Mouse (Mus musculus) ovary, postnatal 36 days (tissue): ENCODE measurements at regions not wholly inside any gene's neighbourhood (a gene's known extent, or its start where the extent isn't known, plus 50 kb on each side); places are given as distances from the start of the nearest gene placed in this dataset.
"Not testable (repeated sequence)": the region's sequence is repeated elsewhere in the genome, so short reads cannot be mapped to it uniquely, and the experiment has no call there.

Source experiments
- DNase-seq: peaks from one replicate; pipeline ENCODE4 v3.0.0; 2022; ENCODE audit warnings: low spot score, mixed read lengths

DNA sequence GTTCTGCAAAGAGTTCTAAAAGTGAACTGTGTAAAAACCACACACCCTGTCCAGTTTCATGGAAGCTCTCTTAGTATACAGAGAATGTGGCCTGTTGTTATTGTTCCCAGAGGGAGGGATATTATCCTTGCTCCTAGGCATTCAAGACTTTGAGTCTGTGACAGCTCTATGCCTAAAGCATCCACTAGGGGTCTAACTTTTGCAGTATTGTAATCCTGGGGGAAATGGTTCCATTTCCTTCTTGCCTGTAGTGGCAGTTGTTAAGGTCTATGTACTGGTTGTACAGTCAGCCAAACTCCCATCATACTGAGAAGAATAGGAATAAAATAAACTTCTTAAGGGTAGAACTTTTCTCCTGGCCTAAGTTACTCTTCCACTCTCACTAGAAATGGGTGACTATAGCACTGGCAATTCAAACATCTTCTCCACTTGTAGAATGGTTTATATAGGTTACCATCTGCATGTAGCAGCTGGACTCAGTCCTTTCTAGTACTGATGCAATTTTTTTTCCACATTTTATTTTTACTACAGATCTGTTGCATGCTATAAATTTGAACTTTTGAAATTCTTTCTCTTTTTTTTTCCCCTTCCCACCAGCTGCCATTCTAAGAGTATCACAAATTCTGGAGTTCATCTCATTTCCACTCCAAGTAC, 51.4 kb upstream of the Dpt start:
- DNase-seq: no peak

GRCm38 (mm10) chr1:164744499-164744898, 51.9 kb upstream of the Dpt start:
- DNase-seq: no peak

DNA sequence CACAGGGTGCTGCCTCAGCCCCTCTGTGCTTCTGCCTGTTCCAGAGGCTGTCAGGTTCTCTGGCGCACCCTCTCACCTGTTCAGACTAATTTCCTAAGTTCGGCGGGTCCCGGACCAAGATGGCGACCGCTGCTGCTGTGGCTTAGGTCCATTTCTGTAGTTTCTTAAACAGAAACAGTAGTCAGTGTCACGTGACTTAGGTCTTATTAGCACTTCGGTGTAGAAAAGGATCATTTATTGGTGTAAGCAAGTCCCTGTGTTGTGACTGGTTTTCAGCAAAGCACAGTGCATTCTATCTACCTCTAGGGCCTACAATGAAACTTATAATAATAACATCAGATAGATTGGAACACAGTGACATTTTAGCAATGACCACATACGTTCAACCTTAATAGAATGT, 53.5 kb upstream of the Dpt start:
- DNase-seq: not testable (repeated sequence)

GRCm38 (mm10) chr1:164735646-164736045, 60.8 kb upstream of the Dpt start:
- DNase-seq: no peak

- no peak for DNase-seq
Measured at GRCm38 (mm10) chr1:164733741-164734140, 62.7 kb upstream of the Dpt start.

DNA sequence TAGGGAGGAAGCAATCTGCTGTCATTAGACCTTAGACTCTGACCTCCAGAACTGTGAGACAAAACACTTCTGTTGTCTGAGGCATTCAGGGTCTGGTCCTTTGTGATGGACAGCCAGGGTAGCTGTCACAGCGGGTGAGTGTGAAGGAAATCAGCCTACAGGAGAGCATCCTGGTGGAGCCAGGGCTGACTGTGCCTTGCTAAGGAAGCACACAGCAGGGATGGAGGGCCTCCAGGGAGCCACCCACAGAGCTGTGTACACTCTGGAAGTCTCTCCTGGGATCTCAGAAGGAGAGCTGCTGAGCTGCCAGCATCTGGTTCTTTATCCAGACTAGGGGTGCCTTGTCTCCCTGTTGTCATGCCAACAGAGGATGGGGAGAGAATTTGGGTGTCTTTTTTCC, 74.4 kb upstream of the Dpt start:
- DNase-seq: no peak

GRCm38 (mm10) chr1:164714905-164715304, 81.5 kb upstream of the Dpt start:
- DNase-seq: no peak

- no peak for DNase-seq
Measured at GRCm38 (mm10) chr1:164713798-164714551, 82.5 kb upstream of the Dpt start.

GRCm38 (mm10) chr1:164712514-164712913, 83.9 kb upstream of the Dpt start:
- DNase-seq: no peak

DNA sequence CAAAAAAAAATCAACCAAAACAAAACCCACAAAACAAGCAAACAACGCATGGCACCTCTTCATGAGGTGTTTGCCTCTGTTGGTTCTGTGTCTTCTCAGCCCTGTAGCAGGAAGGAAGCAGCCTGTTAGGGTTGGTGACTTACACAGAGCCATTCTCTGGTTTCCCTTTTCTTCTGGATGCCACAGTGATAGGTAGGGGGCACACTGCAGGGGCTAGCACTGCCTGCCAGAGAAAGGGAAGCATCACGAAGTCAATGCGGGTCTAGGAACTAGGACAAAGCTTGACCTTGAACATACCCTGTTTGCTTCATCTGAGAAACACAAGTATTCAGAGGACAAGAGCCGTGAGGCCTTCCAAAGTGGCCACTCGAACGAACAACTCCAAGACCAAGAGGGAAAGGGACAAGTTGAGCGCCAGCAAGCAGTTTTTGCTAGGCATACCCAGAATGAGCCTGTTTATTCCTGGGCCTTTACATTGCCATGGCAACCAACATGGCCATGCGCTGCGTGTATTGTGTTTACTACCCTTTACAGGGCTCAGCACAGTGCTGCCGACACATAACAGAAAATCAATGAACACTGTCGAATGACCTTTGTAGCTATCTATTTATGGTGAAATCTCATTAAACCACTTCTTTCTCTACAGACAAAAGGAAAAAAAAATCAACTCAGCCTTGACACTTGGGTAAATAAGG, 91.9 kb upstream of the Dpt start:
- DNase-seq: no peak

- no peak for DNase-seq
Measured at GRCm38 (mm10) chr1:164703560-164704131, 92.8 kb upstream of the Dpt start.

DNA sequence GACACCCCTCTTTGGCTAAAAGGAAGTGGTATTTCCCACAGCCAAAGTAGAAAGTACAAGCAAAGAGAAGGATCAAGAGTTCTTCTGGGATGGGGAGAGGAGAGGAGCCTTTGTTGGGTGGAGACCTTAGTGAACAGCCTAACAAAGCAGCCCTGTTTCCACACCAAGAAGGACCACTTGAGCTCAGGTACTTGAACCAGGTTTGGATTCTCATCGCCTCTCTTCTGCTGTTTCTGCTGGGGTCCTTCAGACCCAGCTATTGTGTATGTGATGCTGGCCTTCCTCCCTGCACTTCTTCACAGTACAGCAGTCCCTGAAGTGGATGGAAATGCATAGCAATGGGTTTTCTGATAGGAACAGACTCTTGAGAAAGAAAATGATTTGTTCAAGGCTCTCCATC, 106.4 kb upstream of the Dpt start:
- DNase-seq: no peak

GRCm38 (mm10) chr1:164689311-164689710, 107.1 kb upstream of the Dpt start:
- no peak for DNase-seq

DNA sequence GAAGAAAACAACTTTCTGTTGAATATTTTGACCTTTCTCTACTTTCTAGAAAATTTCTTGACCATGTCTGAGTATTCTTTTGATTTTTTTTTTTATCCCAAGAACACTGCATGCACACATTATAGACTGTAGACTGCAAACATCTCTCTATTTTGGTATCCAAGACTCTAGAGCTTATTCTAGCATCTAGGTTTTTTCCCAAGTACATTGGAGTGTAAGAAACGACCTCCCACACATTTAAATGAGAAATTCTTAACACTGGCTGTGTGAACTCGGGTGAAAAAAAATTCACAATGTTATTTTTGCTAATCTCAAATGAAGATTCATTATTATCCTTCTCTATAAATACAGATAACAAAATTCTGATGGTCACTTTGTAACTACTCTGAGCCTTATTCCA, 112.0 kb upstream of the Dpt start:
- DNase-seq: no peak

DNA sequence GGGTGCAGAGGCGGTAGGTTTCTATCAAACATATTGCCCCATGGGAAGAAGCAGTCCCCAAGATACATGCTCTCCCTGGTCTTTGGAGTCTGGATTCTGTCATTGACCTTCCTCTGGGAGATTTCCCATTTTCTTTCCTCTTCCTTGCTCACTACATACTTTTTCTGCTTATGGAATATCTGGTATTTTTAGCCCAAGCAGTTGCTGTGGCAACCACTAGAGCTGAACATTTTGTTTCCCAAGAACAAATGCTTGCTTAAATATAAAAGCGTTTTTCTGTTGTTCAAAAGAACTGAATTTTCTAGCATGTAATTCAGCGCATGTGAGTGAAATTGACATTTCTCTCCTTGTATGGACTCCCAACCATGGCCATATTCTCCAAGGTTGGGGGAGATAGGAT, 112.7 kb upstream of the Dpt start:
- no peak for DNase-seq

GRCm38 (mm10) chr1:164682867-164683599, 113.4 kb upstream of the Dpt start:
- DNase-seq: no peak

- DNase-seq: no peak
Measured at GRCm38 (mm10) chr1:164682426-164682825, 114.0 kb upstream of the Dpt start.

DNA sequence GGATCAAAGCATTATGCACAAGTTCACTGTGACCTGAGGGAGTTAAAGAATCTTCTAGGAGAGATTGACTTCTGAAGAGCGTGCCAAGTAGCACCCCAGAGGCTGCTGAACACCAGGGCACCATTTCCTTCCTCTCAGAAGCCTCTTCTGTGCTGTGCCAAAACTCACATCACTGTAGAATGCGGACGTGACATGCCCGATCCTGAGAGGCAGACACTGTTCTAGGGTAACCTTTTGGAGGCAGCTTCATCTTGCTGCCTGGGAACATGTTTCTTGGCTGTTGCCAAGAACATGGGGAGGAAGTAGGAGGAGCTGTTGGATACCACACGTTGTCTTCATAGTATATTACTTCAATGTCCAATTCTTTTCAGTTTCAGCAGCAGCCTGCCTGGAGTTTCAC, 114.9 kb upstream of the Dpt start:
- DNase-seq: no peak

DNA sequence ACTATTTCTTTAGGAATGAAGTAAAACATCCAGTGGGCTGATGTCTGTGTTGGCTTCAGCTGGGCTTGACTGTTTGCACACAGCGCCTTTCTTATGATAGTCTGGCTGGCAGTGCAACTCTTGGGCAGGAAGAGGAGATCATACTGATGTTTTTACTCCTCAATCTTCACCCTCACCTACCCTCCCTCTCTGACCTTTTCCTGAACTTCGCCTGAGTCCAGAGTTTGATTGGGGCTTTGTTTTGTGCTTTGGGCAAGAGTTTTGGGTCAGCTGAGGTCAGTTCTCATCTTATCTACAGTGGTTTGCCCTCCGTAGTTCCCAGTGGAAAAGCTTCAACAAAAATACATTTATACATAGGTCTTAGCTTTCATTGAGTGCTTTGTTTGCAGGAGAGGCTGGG, 118.1 kb upstream of the Dpt start:
- no peak for DNase-seq

DNA sequence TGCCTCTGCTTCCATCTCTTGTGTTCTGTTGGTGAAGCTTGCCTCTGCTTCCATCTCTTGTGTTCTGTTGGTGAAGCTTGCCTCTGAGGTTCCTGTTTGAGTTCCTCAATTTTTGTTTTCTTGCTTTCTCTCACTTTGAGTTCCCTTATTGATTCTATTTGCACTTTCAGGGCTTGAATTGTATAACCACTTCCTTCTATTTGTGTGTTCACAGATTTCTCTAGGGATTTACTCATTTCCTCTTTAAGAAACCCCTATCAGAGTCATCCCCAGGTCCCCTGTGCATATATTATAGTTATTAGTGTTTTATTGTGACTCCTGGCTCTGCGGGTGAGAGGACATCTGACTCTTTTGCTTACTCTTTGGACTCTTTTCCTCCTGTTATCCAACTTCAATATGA, 144.2 kb upstream of the Dpt start:
- DNase-seq: no peak

DNA sequence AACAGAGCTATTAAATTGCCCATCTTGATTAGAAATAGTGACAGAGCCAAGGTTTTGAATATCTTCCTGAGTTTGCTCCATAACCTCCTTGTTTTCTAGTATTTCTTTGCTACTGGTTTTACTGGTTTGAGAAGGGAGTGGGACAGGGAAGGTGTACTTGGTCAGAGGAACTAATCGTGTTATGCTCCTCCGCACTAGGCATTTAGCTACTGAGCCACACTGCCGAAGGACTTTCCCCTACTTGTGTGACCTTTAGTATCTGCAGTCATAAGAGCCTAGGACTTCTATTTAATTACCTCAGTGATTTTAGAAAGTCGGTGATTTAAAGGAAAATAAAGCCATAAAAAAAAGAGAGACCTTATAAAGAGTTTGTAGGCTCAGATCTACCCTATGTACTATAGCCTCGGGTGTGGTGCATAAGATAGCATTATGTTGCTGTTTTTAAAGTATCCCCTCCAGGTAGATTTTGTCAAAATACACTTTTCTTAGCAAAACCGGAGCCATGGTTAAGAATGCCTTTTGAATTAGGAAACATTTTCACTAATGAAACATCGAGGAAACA, 158.5 kb upstream of the Dpt start:
- DNase-seq: no peak

DNA sequence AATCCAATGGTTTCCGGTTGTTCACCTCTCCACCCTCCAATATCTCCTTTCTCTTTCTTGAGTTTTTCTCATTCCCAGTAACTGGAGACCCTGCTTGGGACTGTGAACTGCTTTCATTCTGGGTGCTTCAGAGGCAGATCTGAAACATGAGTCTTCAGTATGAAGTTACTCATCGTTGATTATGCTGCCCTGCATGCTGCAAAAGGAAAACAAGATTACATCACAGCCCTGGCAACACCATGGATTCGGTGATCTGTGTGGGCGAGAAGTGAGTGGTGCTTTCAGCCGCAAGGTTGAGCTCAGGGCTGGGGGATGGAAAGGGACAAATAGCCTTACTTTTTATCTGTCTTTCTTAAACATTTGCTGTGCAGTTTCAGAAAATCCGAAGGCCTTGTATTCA, 164.8 kb upstream of the Dpt start:
- DNase-seq: peak; percentile 14
